Mouse (Mus musculus): ENCODE measurements around the gene Thsd7a. TPM values are rescaled to one million over a fixed set of nuclear protein-coding genes. Genes with fewer than 3 reads are reported as not detected.
A peak's percentile ranks its signal among the peaks of the same experiment; 100 is the strongest.

Thsd7a gene
- polyA plus RNA-seq, 2 experiments, result 0.08 to 0.41 TPM

GRCm38 (mm10) chr6:12572202-12572601, 177.0 kb downstream of the Thsd7a start:
- DNase-seq (ENCODE audit: low read depth in 3 of 3, low spot score in 3 of 3) (no peak), ATAC-seq (ENCODE audit: insufficient read depth) (no peak)
- Histone ChIP-seq H3K36me3 (replicated peaks; ENCODE audit: control insufficient read depth, insufficient read depth, low read depth) (no peaks in the 10 kb centered on the region), H3K9ac (replicated peaks) (no peak overlapping the region), H3K9me3 (ENCODE audit: control insufficient read depth, low read length) (no peaks in the 10 kb centered on the region), H3K4me1 (replicated peaks; ENCODE audit: control insufficient read depth in 2 of 2, insufficient read depth in 2 of 2, low read length in 1 of 2) (no peaks in the 10 kb centered on the region; a peak in 1 of 4 replicates), H3K4me3 (ENCODE audit: insufficient read depth in 1 of 2, low read depth in 2 of 2, low read length in 2 of 2) (no peak overlapping the region), H3K27me3 (ENCODE audit: control insufficient read depth, insufficient read depth, low read length) (no peaks in the 10 kb centered on the region), H3K4me2 (ENCODE audit: low read depth) (no peak overlapping the region), H3K27ac (no peak overlapping the region)
- TF ChIP-seq EP300 (IDR thresholded peaks at IDR 0.05; ENCODE audit: low read depth), result no peak
- no peak for TF ChIP-seq CTCF (IDR thresholded peaks at IDR 0.05; ENCODE audit: low read depth)
- WGBS (ENCODE audit: insufficient replicate concordance), result 63% methylated on average over 5 of the region's 5 CpGs

GRCm38 (mm10) chr6:12565136-12565535, 184.1 kb downstream of the Thsd7a start:
- TF ChIP-seq EP300 (IDR thresholded peaks at IDR 0.05; ENCODE audit: low read depth), result no peak
- TF ChIP-seq CTCF (IDR thresholded peaks at IDR 0.05; ENCODE audit: low read depth), result no peak
- WGBS (ENCODE audit: insufficient replicate concordance), result 39% methylated on average over 4 of the region's 4 CpGs
- H3K4me3 ChIP-seq (ENCODE audit: insufficient read depth in 1 of 2, low read depth in 2 of 2, low read length in 2 of 2), result no peak overlapping the region
- H3K9ac ChIP-seq (replicated peaks), result no peak overlapping the region
- DNase-seq (ENCODE audit: low read depth in 3 of 3, low spot score in 3 of 3) (no peak), ATAC-seq (ENCODE audit: insufficient read depth) (no peak)
- no peaks in the 10 kb centered on the region for H3K27me3 ChIP-seq (ENCODE audit: control insufficient read depth, insufficient read depth, low read length)
- no peaks in the 10 kb centered on the region for H3K4me1 ChIP-seq (replicated peaks; ENCODE audit: control insufficient read depth in 2 of 2, insufficient read depth in 2 of 2, low read length in 1 of 2)
- H3K9me3 ChIP-seq (ENCODE audit: control insufficient read depth, low read length), result no peaks in the 10 kb centered on the region
- H3K4me2 ChIP-seq (ENCODE audit: low read depth), result no peak overlapping the region
- H3K27ac ChIP-seq, result no peak overlapping the region
- no peaks in the 10 kb centered on the region for H3K36me3 ChIP-seq (replicated peaks; ENCODE audit: control insufficient read depth, insufficient read depth, low read depth)

- 52% methylated on average over 3 of the region's 3 CpGs for WGBS (ENCODE audit: insufficient replicate concordance)
- Histone ChIP-seq H3K27ac (no peak overlapping the region), H3K36me3 (replicated peaks; ENCODE audit: control insufficient read depth, insufficient read depth, low read depth) (no peaks in the 10 kb centered on the region), H3K9me3 (ENCODE audit: control insufficient read depth, low read length) (no peaks in the 10 kb centered on the region), H3K4me1 (replicated peaks; ENCODE audit: control insufficient read depth in 2 of 2, insufficient read depth in 2 of 2, low read length in 1 of 2) (no peaks in the 10 kb centered on the region), H3K4me3 (ENCODE audit: insufficient read depth in 1 of 2, low read depth in 2 of 2, low read length in 2 of 2) (no peak overlapping the region), H3K27me3 (ENCODE audit: control insufficient read depth, insufficient read depth, low read length) (no peaks in the 10 kb centered on the region), H3K4me2 (ENCODE audit: low read depth) (no peak overlapping the region), H3K9ac (replicated peaks) (no peak overlapping the region)
- DNase-seq (ENCODE audit: low read depth in 3 of 3, low spot score in 3 of 3) (no peak), ATAC-seq (ENCODE audit: insufficient read depth) (no peak)
- TF ChIP-seq CTCF (IDR thresholded peaks at IDR 0.05; ENCODE audit: low read depth) (no peak), EP300 (IDR thresholded peaks at IDR 0.05; ENCODE audit: low read depth) (no peak)
Observed at GRCm38 (mm10) chr6:12562336-12562735, 186.9 kb downstream of the Thsd7a start.

GRCm38 (mm10) chr6:12560500-12560899, 188.7 kb downstream of the Thsd7a start:
- WGBS (ENCODE audit: insufficient replicate concordance), result 74% methylated on average over 2 of the region's 2 CpGs
- DNase-seq (ENCODE audit: low read depth in 3 of 3, low spot score in 3 of 3) (no peak), ATAC-seq (ENCODE audit: insufficient read depth) (0 out of 2 replicates have a peak, but pooled peaks have one; percentile 28)
- Histone ChIP-seq H3K4me2 (ENCODE audit: low read depth) (no peak overlapping the region), H3K9me3 (ENCODE audit: control insufficient read depth, low read length) (no peaks in the 10 kb centered on the region), H3K27me3 (ENCODE audit: control insufficient read depth, insufficient read depth, low read length) (no peaks in the 10 kb centered on the region), H3K9ac (replicated peaks) (no peak overlapping the region), H3K4me3 (ENCODE audit: insufficient read depth in 1 of 2, low read depth in 2 of 2, low read length in 2 of 2) (no peak overlapping the region), H3K27ac (no peak overlapping the region), H3K4me1 (replicated peaks; ENCODE audit: control insufficient read depth in 2 of 2, insufficient read depth in 2 of 2, low read length in 1 of 2) (no peaks in the 10 kb centered on the region), H3K36me3 (replicated peaks; ENCODE audit: control insufficient read depth, insufficient read depth, low read depth) (no peaks in the 10 kb centered on the region)
- TF ChIP-seq CTCF (IDR thresholded peaks at IDR 0.05; ENCODE audit: low read depth) (no peak), EP300 (IDR thresholded peaks at IDR 0.05; ENCODE audit: low read depth) (no peak)

GRCm38 (mm10) chr6:12555114-12556099, 193.8 kb downstream of the Thsd7a start:
- Histone ChIP-seq H3K4me2 (ENCODE audit: low read depth) (no peak overlapping the region), H3K4me3 (ENCODE audit: insufficient read depth in 1 of 2, low read depth in 2 of 2, low read length in 2 of 2) (no peak overlapping the region), H3K27ac (no peak overlapping the region), H3K9ac (replicated peaks) (no peak overlapping the region), H3K9me3 (ENCODE audit: control insufficient read depth, low read length) (no peaks in the 10 kb centered on the region), H3K4me1 (replicated peaks; ENCODE audit: control insufficient read depth in 2 of 2, insufficient read depth in 2 of 2, low read length in 1 of 2) (no peaks in the 10 kb centered on the region), H3K27me3 (ENCODE audit: control insufficient read depth, insufficient read depth, low read length) (no peaks in the 10 kb centered on the region), H3K36me3 (replicated peaks; ENCODE audit: control insufficient read depth, insufficient read depth, low read depth) (no peaks in the 10 kb centered on the region)
- 73% methylated on average over 32 of the region's 32 CpGs for WGBS (ENCODE audit: insufficient replicate concordance)
- ATAC-seq (ENCODE audit: insufficient read depth) (no peak), DNase-seq (ENCODE audit: low read depth in 3 of 3, low spot score in 3 of 3) (no peak)
- no peak for TF ChIP-seq CTCF (IDR thresholded peaks at IDR 0.05; ENCODE audit: low read depth)
- no peak for TF ChIP-seq EP300 (IDR thresholded peaks at IDR 0.05; ENCODE audit: low read depth)
